Mouse (Mus musculus) liver, postnatal 0 days (tissue): ENCODE results near the gene Klrk1. TPM values are rescaled to one million over a fixed set of nuclear protein-coding genes. Genes with fewer than 3 reads are reported as not detected.
"Not testable (repeated sequence)": the region's sequence is repeated elsewhere in the genome, so short reads cannot be mapped to it uniquely, and the experiment has no call there.

ENCODE experiments used
- ATAC-seq: fragments of 200-750 bp; cut with Nextera tagmentation; 2 replicates; pipeline ENCODE4 v1.8.0; 2017; ENCODE audit warnings: mild to moderate bottlenecking, moderate library complexity
- DNase-seq: peaks from one replicate; pipeline ENCODE4 v3.0.0-alpha.2; 2016
- H3K27ac ChIP-seq: fragments of 300-500 bp; sonication (generic); 2 replicates; pipeline ENCODE4 v1.5.1; 2014; ENCODE audit warnings: antibody characterized with exemption, moderate library complexity, mild to moderate bottlenecking, low read depth
- H3K27me3 ChIP-seq: fragments of 300-500 bp; sonication (generic); 2 replicates; pipeline ENCODE4 v1.6.1; 2014; ENCODE audit warnings: low read length, control low read depth, mixed read lengths; ENCODE audit not compliant: insufficient read depth
- H3K36me3 ChIP-seq: fragments of 300-500 bp; sonication (generic); replicated peaks from 2 replicates; pipeline ENCODE4 v1.6.1; 2014; ENCODE audit warnings: mild to moderate bottlenecking, control low read depth, low read length, moderate library complexity, mixed read lengths; ENCODE audit not compliant: insufficient read depth
- H3K4me1 ChIP-seq: fragments of 300-500 bp; sonication (generic); 2 replicates; pipeline ENCODE4 v1.6.1; 2014; ENCODE audit warnings: antibody characterized with exemption, mild to moderate bottlenecking, control low read depth; ENCODE audit not compliant: insufficient read depth
- H3K4me2 ChIP-seq: fragments of 300-500 bp; sonication (generic); 2 replicates; pipeline ENCODE4 v1.6.1; 2014; ENCODE audit warnings: low read depth, mild to moderate bottlenecking, low read length, moderate library complexity, mixed read lengths
- H3K4me3 ChIP-seq: fragments of 300-500 bp; sonication (generic); 2 replicates; pipeline ENCODE4 v1.5.1; 2014; ENCODE audit warnings: low read depth, low read length
- H3K9ac ChIP-seq: fragments of 300-500 bp; sonication (generic); replicated peaks from 2 replicates; pipeline ENCODE4 v1.6.1; 2014; ENCODE audit warnings: mild to moderate bottlenecking, moderate library complexity
- H3K9me3 ChIP-seq: fragments of 300-500 bp; sonication (generic); 2 replicates; pipeline ENCODE4 v1.6.1; 2016; ENCODE audit warnings: mild to moderate bottlenecking, control low read depth, low read length, mixed read lengths
- CTCF ChIP-seq: sonication (generic); IDR thresholded peaks from 2 replicates; pipeline ENCODE4 v1.5.1; 2016; ENCODE audit warnings: antibody characterized with exemption, low read depth
- EP300 ChIP-seq: IDR thresholded peaks from 2 replicates; pipeline ENCODE4 v1.6.1; 2016; ENCODE audit warnings: antibody characterized with exemption, low read depth, mild to moderate bottlenecking
- WGBS: fragments of 180-500 bp; shearing (Covaris S2); extraction: QIAGEN DNeasy Blood & Tissue Kit; methylation state at CpG from one replicate; pipeline ENCODE4 v1.1.7; 2014; ENCODE audit not compliant: insufficient replicate concordance; 5-methylcytosine and 5-hydroxymethylcytosine counted together
- polyA plus RNA-seq: library from polyadenylated mRNA; unstranded; fragments of >200 nt; fragmentation: Nextera tagmentation; extraction: Ambion mirVana; gene quantifications from 2 replicates; pipeline ENCODE4 v1.2.1, GENCODE M21; 2015

The Klrk1 gene
- 2.3 and 2.5 TPM in 2 replicates for polyA plus RNA-seq

DNA sequence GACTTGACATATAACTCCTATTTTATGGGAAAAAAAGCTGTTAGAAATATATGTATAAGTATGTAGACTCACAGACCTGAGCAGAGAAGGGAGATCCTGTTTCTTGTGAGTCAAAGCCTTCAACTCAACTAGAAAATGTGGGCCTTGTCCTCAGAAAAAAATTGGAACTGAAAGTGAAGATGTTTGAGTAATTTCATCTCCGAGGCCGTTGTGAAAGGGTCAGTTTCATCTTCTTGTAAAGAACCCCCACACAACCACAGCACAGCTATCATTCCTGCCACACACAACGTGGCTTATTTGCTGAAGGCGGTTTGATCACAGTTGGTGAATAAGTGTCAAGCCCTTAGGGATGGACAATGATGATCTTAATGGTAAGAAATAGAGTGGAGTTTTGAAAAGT, at the start of gene Klrk1:
Gene Klrk1, minus strand, starts transcription at position 130 of the 400 bp plus-strand sequence.
- H3K4me2 ChIP-seq = no peak within 1 kb of the TSS
- no peak within 1 kb of the TSS for H3K9ac ChIP-seq
- no peaks in the 10 kb centered on the region for H3K27me3 ChIP-seq
- TF ChIP-seq EP300 (no peak), CTCF (no peak)
- H3K4me3 ChIP-seq = no peak within 1 kb of the TSS
- H3K9me3 ChIP-seq = no peaks in the 10 kb centered on the region
- no peak within 1 kb of the TSS for H3K27ac ChIP-seq
- ATAC-seq (no peak), DNase-seq (no peak)
- no peaks in the 10 kb centered on the region for H3K4me1 ChIP-seq
- H3K36me3 ChIP-seq = no peaks in the 10 kb centered on the region
- 58% methylated on average over 4 of the region's 4 CpGs for WGBS

DNA sequence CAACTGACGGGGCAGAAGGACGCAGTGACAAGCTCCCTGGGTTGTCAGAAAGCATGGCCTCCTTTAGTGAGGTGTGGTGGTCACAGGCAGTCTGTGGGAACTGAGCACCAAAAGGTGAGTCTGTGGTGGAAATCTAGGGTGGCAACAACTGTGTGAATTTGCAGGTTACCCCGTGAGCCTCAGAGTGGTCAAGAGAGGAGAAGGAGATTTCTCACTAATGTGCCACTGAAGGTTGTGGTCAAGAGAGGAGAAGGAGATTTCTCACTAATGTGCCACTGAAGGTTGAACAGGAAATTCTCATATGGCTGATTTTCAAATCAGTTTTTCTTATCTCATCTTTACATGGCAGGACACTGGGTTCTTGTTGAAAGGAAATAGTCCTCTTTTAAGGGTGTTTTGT, 37.6 kb upstream of the Klrk1 start:
- WGBS = no CpG with 5 or more reads among the region's 3 CpGs
- H3K4me1 ChIP-seq, H3K9me3 ChIP-seq, H3K9ac ChIP-seq, H3K27ac ChIP-seq, H3K4me2 ChIP-seq, ATAC-seq, DNase-seq, H3K36me3 ChIP-seq, H3K27me3 ChIP-seq, H3K4me3 ChIP-seq: not testable (repeated sequence)

DNA sequence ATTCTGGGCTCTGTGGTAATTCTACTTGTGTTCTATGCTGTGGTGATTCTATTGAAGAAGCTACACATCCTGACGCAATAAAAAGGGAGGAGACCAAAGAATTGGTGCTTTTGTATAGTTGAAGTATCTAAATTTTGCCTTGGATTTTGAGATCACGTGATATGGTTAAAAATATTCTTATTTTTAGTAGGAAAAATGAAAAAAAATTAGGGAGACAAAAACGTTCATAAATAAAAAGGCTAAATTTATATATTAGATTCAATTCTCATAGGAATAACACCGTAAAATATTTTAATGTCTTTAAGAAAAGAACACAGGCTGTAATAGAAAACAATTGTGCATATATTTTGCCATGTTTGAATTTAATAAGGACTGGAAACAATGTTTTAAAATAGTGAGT, 36.9 kb upstream of the Klrk1 start, which contains the start of gene Klrc2:
Gene Klrc2, minus strand, starts transcription at position 101 of the 400 bp plus-strand sequence.
- not testable (repeated sequence) for H3K36me3 ChIP-seq, H3K9me3 ChIP-seq, DNase-seq, H3K4me2 ChIP-seq, H3K9ac ChIP-seq, H3K4me3 ChIP-seq, H3K27ac ChIP-seq, ATAC-seq, H3K4me1 ChIP-seq, H3K27me3 ChIP-seq
- WGBS = 67% methylated on average over 4 of the region's 4 CpGs

DNA sequence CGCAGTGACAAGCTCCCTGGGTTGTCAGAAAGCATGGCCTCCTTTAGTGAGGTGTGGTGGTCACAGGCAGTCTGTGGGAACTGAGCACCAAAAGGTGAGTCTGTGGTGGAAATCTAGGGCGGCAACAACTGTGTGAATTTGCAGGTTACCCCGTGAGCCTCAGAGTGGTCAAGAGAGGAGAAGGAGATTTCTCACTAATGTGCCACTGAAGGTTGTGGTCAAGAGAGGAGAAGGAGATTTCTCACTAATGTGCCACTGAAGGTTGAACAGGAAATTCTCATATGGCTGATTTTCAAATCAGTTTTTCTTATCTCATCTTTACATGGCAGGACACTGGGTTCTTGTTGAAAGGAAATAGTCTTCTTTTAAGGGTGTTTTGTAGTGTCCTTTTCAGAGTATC, 20.4 kb upstream of the Klrk1 start:
- not testable (repeated sequence) for H3K4me1 ChIP-seq, DNase-seq, H3K9ac ChIP-seq, H3K27me3 ChIP-seq, H3K27ac ChIP-seq, H3K9me3 ChIP-seq, H3K4me3 ChIP-seq, H3K36me3 ChIP-seq, H3K4me2 ChIP-seq, ATAC-seq
- no CpG with 5 or more reads among the region's 3 CpGs for WGBS

DNA sequence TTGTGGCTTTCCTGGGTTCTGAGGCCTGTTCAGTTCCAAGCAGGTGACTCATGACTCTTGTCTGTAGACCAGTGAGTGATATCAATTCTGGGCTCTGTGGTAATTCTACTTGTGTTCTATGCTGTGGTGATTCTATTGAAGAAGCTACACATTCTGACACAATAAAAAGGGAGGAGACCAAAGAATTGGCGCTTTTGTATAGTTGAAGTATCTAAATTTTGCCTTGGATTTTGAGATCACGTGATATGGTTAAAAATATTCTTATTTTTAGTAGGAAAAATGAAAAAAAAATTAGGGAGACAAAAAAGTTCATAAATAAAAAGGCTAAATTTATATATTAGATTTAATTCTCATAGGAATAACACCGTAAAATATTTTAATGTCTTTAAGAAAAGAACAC, 19.6 kb upstream of the Klrk1 start, which contains the start of gene Klrc3:
Gene Klrc3, minus strand, starts transcription at position 101 of the 400 bp plus-strand sequence.
- H3K4me3 ChIP-seq, H3K4me2 ChIP-seq, H3K27ac ChIP-seq, H3K9me3 ChIP-seq, H3K27me3 ChIP-seq, ATAC-seq, DNase-seq, H3K9ac ChIP-seq, H3K36me3 ChIP-seq, H3K4me1 ChIP-seq: not testable (repeated sequence)
- 74% methylated on average over 3 of the region's 3 CpGs for WGBS

DNA sequence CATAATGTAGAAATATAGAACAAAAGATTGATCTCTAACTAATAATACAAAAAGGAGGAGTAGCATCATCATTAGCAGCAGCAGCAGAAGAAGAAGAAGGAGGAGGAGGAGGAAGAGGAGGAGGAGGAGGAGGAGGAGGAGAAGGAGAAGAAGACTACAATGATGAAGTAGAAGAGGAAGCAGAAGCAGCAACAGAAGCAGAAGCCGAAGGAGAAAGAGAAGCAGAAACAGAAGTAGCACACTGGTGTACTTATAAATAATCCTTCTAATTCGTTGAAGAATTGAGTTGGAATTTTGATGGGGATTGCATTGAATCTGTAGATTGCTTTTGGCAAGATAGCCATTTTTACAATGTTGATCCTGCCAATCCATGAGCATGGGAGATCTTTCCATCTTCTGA, 7.4 kb upstream of the Klrk1 start:
- not testable (repeated sequence) for H3K27me3 ChIP-seq, H3K9ac ChIP-seq, H3K9me3 ChIP-seq, ATAC-seq, H3K4me1 ChIP-seq, H3K4me3 ChIP-seq, H3K4me2 ChIP-seq, H3K27ac ChIP-seq, H3K36me3 ChIP-seq, DNase-seq
- 66% methylated on average over 2 of the region's 2 CpGs for WGBS

DNA sequence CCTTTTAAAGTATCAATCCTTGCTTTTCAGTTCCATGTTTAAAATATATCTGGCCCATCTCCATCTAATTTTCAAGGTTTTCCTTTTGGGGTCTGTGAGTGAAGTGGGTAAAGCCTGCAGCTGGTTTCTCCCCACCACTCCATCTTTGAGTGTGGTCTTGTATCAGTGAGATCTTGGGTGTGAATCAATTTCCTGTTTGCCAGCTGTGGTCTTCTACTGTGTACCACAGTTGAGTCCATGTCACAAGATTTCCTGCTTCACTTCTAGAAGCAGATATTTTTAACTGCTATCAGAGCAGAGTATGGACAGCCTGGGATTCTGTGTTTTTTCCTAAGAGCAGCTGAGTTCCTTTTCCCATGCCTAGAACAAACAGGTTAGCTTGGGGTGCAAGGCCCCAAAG, 15.3 kb downstream of the Klrk1 start:
- Histone ChIP-seq H3K4me2 (no peak overlapping the region), H3K9me3 (no peaks in the 10 kb centered on the region), H3K27ac (no peak overlapping the region), H3K4me3 (no peak overlapping the region), H3K9ac (no peak overlapping the region), H3K36me3 (no peaks in the 10 kb centered on the region), H3K27me3 (no peaks in the 10 kb centered on the region), H3K4me1 (no peaks in the 10 kb centered on the region)
- no peak for ATAC-seq
- no peak for TF ChIP-seq EP300
- TF ChIP-seq CTCF = no peak
- DNase-seq = no peak
